Comparison of ENCODE assay signal across 11 mouse cellular contexts in genomic region chr11:46077732-46078375, GRCm38 (mm10). TPM values are rescaled to one million over a fixed set of nuclear protein-coding genes. Genes with fewer than 3 reads are reported as not detected.
A peak's percentile ranks its signal among the peaks of the same experiment; 100 is the strongest.
DNase-seq lines count a peak whose midpoint lies in the region; ATAC-seq lines count a peak whose summit lies in the region.
"Had no signal": no experiment of that assay in that cellular context is flagged by ENCODE, and none has a peak within 500 bp of the region (broad histone marks: within the 10 kb centered on the region; RNA-seq: fewer than 3 reads in every experiment).

No protein-coding gene starts in this region.

- H3K4me2 ChIP-seq in forebrain, embryonic 12.5 days = no peak overlapping the region
- H3K4me2 ChIP-seq: hindbrain, embryonic 12.5 days; midbrain, embryonic 15.5 days had no signal

- H3K27me3 ChIP-seq in forebrain, embryonic 12.5 days = no peaks in the 10 kb centered on the region
- H3K27me3 ChIP-seq: hindbrain, embryonic 12.5 days; midbrain, embryonic 15.5 days had no signal

- DNase-seq in kidney, adult 11 months = peak; percentile 34
- no peak for DNase-seq in kidney, adult 18-20 months
- peak; percentile 70 for DNase-seq in kidney, postnatal 10 days
- peak; percentile 33 to 41 for DNase-seq in spleen, postnatal 14 days (ENCODE audit: low spot score in 2 of 2)
- no peak for DNase-seq in left cerebral cortex, postnatal 10 days (ENCODE audit: extremely low spot score in 1 of 2, low spot score in 2 of 2)
- DNase-seq: cerebellum, adult 2 months had no signal

- intact Hi-C loops in left cerebral cortex, postnatal 10 days (cut with DNase I) = no loop called here

- H3K4me3 ChIP-seq in forebrain, embryonic 12.5 days (replicated peaks) = no peak overlapping the region
- H3K4me3 ChIP-seq: hindbrain, embryonic 12.5 days; left cerebral cortex, adult 2 months; midbrain, embryonic 15.5 days had no signal

- H3K9ac ChIP-seq in forebrain, embryonic 12.5 days = no peak overlapping the region
- H3K9ac ChIP-seq: hindbrain, embryonic 12.5 days; midbrain, embryonic 15.5 days had no signal

- no peaks in the 10 kb centered on the region for H3K36me3 ChIP-seq in forebrain, embryonic 12.5 days (replicated peaks)

- 0 out of 2 replicates have a peak, but pooled peaks cover 5% of the 10 kb centered on the region for H3K9me3 ChIP-seq in forebrain, embryonic 12.5 days
- H3K9me3 ChIP-seq: hindbrain, embryonic 12.5 days; midbrain, embryonic 15.5 days had no signal

- WGBS in forebrain, embryonic 12.5 days = 88% methylated on average over 7 of the region's 7 CpGs

- H3K27ac ChIP-seq in forebrain, embryonic 12.5 days = no peak overlapping the region
- H3K27ac ChIP-seq: hindbrain, embryonic 12.5 days; left cerebral cortex, adult 2 months; midbrain, embryonic 15.5 days had no signal

- ATAC-seq in common myeloid progenitor, adult 5-6 weeks (replicated peaks; ENCODE audit: low read depth, poor library complexity, severe bottlenecking) = peak; percentile 78
- ATAC-seq in forebrain, embryonic 12.5 days (ENCODE audit: low FRiP score) = no peak
- ATAC-seq: midbrain, embryonic 15.5 days had no signal

- no peaks in the 10 kb centered on the region for H3K4me1 ChIP-seq in forebrain, embryonic 12.5 days

RNA-seq across cellular contexts. Expression of gene Adam19, which starts 22.1 kb away (rescaled TPM):
- total RNA-seq in common myeloid progenitor, adult 5-6 weeks (2017) = 0.14 TPM in 1 of 2 replicates, not detected in the other
- total RNA-seq in left cerebral cortex, postnatal 10 days (2021) = 10 to 100 TPM; 30.6 to 35.1 TPM
- 9.7 and 10.2 TPM in 2 replicates for polyA plus RNA-seq in forebrain, embryonic 12.5 days (2016; fragmentation: Nextera tagmentation; extraction: Ambion mirVana)

RNA-seq across cellular contexts. Expression of gene Gm12166, which starts 25.7 kb away (rescaled TPM):
- total RNA-seq in common myeloid progenitor, adult 5-6 weeks (2017) = 10.3 and 24.3 TPM in 2 replicates
- 1 to 10 TPM; 3.1 to 3.3 TPM for total RNA-seq in left cerebral cortex, postnatal 10 days (2021)
- polyA plus RNA-seq in forebrain, embryonic 12.5 days (2016; fragmentation: Nextera tagmentation; extraction: Ambion mirVana) = 3.1 and 3.2 TPM in 2 replicates

Comparison
In these comparisons a context has a peak if more than half of its experiments do, and no peak if none do; other contexts are left out.
1. DNase-seq: peak in kidney, adult 11 months (single experiment), kidney, postnatal 10 days (single experiment) and spleen, postnatal 14 days (2 of 2); none in kidney, adult 18-20 months (single experiment) and left cerebral cortex, postnatal 10 days (0 of 2).
2. RNA of gene Adam19, which starts 22.1 kb away (total RNA-seq): 30.6 to 35.1 TPM in left cerebral cortex, postnatal 10 days; 0.14 TPM in common myeloid progenitor, adult 5-6 weeks; every median in the first group is over 10 times any median in the second.